Mouse (Mus musculus) liver, postnatal 0 days (tissue): ENCODE results near the gene Ccnd3.

Source experiments
- CTCF ChIP-seq: sonication (generic); IDR thresholded peaks from 2 replicates; pipeline ENCODE4 v1.5.1; 2016; ENCODE audit warnings: antibody characterized with exemption, low read depth
- EP300 ChIP-seq: IDR thresholded peaks from 2 replicates; pipeline ENCODE4 v1.6.1; 2016; ENCODE audit warnings: antibody characterized with exemption, low read depth, mild to moderate bottlenecking

DNA sequence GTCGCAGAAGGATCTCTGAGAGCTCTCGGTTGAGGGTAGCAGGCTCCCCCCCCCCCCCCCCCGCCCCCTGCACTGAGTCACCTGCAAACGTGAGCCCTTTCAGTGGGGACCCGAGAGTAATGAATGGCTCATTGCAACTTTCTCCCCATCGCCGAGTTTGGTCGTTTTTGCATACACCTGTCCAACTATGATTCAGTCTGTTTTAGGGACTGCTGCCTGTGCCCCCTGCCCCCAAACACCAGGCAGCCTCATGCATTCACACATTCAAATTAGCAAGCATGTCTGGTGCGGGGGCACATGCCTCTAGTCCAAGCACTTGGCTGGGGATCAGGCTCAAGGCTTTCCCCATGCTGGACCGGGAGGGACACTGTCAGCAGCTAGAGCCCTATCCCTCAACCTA, 49.8 kb downstream of the Ccnd3 start:
- TF ChIP-seq CTCF (no peak), EP300 (no peak)
